Mouse (Mus musculus): Measurements from ENCODE around the gene Arhgap15.

GRCm38 (mm10) chr2:44286181-44286719, 537.6 kb downstream of the Arhgap15 start:
- TF ChIP-seq POLR2A (IDR thresholded peaks at IDR 0.05; ENCODE audit: borderline replicate concordance, low read depth, low read length) (no peak), CTCF (IDR thresholded peaks at IDR 0.05; ENCODE audit: low read depth, low read length) (no peak)

Data from bone marrow macrophage, adult 2 months (primary cell).